Mouse (Mus musculus): ENCODE measurements around the gene Lrp2. TPM values are rescaled to one million over a fixed set of nuclear protein-coding genes. Genes with fewer than 3 reads are reported as not detected.

The Lrp2 gene
- polyA plus RNA-seq, 1 experiment: 0.07 TPM

- no peaks in the 10 kb centered on the region for H3K79me2 ChIP-seq (ENCODE audit: control insufficient read depth, insufficient read depth)
- TF ChIP-seq TCF3 (IDR thresholded peaks at IDR 0.05; ENCODE audit: insufficient read length, low read depth) (no peak), TCF12 (IDR thresholded peaks at IDR 0.05; ENCODE audit: insufficient read depth, poor library complexity, severe bottlenecking) (no peak), MYOD1 (IDR thresholded peaks at IDR 0.05; ENCODE audit: control insufficient read depth in 1 of 3, insufficient read length in 2 of 3, low read depth in 2 of 3) (no peak), MAX (IDR thresholded peaks at IDR 0.05; ENCODE audit: low read depth) (no peak), REST (IDR thresholded peaks at IDR 0.05; ENCODE audit: insufficient read depth, insufficient read length) (no peak)
Measured at GRCm38 (mm10) chr2:69573038-69573732, 12.7 kb downstream of the Lrp2 start.

DNA sequence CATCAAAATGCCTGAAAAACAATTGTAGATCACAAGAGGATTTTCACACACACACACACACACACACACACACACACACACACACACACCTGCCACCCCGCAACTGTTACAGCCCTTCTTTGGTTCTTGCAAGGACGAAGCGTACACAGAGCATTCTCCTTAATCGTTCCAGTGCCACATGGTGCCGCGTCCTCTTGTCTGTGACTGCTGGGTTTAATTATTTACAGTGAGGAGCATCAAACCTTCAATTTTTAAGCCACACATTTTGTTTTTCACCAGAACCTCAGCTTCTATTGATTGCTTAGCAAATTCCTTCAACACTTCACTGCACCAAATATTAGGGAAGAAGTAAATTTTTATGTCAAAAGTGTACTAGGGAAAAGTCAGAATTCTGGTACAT lies 15.3 kb downstream of the Lrp2 start:
- H3K4me2 ChIP-seq (ENCODE audit: low read depth): no peak overlapping the region
- no peaks in the 10 kb centered on the region for H3K36me3 ChIP-seq (ENCODE audit: control insufficient read depth, insufficient read depth)
- H3K79me2 ChIP-seq (ENCODE audit: control insufficient read depth, insufficient read depth): no peaks in the 10 kb centered on the region
- TF ChIP-seq MAX (IDR thresholded peaks at IDR 0.05; ENCODE audit: low read depth) (no peak), MYOD1 (IDR thresholded peaks at IDR 0.05; ENCODE audit: control insufficient read depth in 1 of 3, insufficient read length in 2 of 3, low read depth in 2 of 3) (no peak), CEBPB (IDR thresholded peaks at IDR 0.05; ENCODE audit: insufficient read depth, poor library complexity, severe bottlenecking) (no peak), E2F4 (IDR thresholded peaks at IDR 0.05; ENCODE audit: insufficient read depth) (no peak)
- no peak overlapping the region for H3K4me3 ChIP-seq
- H3ac ChIP-seq (ENCODE audit: control insufficient read depth, insufficient read length): no peak overlapping the region
- H3K27me3 ChIP-seq (ENCODE audit: control insufficient read depth, insufficient read depth, insufficient read length): no peaks in the 10 kb centered on the region

More at GRCm38 (mm10) chr2:69573038-69573732, 12.7 kb downstream of the Lrp2 start:
- H3K27me3 ChIP-seq (ENCODE audit: control insufficient read depth, insufficient read depth, insufficient read length): no peaks in the 10 kb centered on the region
- no peak overlapping the region for H3K4me2 ChIP-seq (ENCODE audit: low read depth)
- H3K4me3 ChIP-seq: no peak overlapping the region
- no peaks in the 10 kb centered on the region for H3K36me3 ChIP-seq (ENCODE audit: control insufficient read depth, insufficient read depth)
- H3ac ChIP-seq (ENCODE audit: control insufficient read depth, insufficient read length): no peak overlapping the region

DNA sequence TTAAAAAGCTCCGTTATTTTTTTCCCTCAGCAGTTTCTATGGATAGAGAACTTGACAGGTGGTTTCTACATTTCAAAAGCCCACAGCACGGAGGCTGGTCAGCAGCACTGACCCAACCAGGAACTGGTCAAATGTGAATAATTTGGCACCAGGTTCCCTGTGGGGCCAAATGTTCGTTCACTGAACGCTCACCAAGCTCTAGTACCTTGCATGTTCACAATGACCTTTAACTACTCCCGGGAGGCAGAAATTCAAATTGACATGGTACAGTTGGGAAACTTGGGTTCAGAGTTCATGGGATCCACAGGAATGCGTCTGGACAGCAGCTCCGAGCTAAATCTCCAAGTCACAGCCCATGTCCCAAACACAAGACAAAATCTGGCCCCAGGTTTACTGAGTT lies 19.6 kb downstream of the Lrp2 start:
- H3K4me2 ChIP-seq (ENCODE audit: low read depth): no peak overlapping the region
- no peak overlapping the region for H3K4me3 ChIP-seq
- H3K79me2 ChIP-seq (ENCODE audit: control insufficient read depth, insufficient read depth): no peaks in the 10 kb centered on the region
- no peaks in the 10 kb centered on the region for H3K27me3 ChIP-seq (ENCODE audit: control insufficient read depth, insufficient read depth, insufficient read length)
- no peak overlapping the region for H3ac ChIP-seq (ENCODE audit: control insufficient read depth, insufficient read length)
- TF ChIP-seq E2F4 (IDR thresholded peaks at IDR 0.05; ENCODE audit: insufficient read depth): no peak
- TF ChIP-seq MYOG (IDR thresholded peaks at IDR 0.05; ENCODE audit: control insufficient read depth in 1 of 3, insufficient read depth in 1 of 3, insufficient read length in 2 of 3, low read depth in 2 of 3): no peak
- TF ChIP-seq TCF12 (IDR thresholded peaks at IDR 0.05; ENCODE audit: insufficient read depth, poor library complexity, severe bottlenecking): no peak
- no peak for TF ChIP-seq USF1 (IDR thresholded peaks at IDR 0.05; ENCODE audit: low read depth)
- no peak for TF ChIP-seq MAX (IDR thresholded peaks at IDR 0.05; ENCODE audit: low read depth)
- no peak for TF ChIP-seq REST (IDR thresholded peaks at IDR 0.05; ENCODE audit: insufficient read depth, insufficient read length)
- no peak for TF ChIP-seq MYOD1 (IDR thresholded peaks at IDR 0.05; ENCODE audit: control insufficient read depth in 1 of 3, insufficient read length in 2 of 3, low read depth in 2 of 3)
- no peak for TF ChIP-seq SRF (IDR thresholded peaks at IDR 0.05; ENCODE audit: control insufficient read depth, insufficient read length, low read depth)
- no peak for TF ChIP-seq POLR2AphosphoS2 (IDR thresholded peaks at IDR 0.05; ENCODE audit: insufficient read length, low read depth)
- TF ChIP-seq CEBPB (IDR thresholded peaks at IDR 0.05; ENCODE audit: insufficient read depth, poor library complexity, severe bottlenecking): no peak
- TF ChIP-seq TCF3 (IDR thresholded peaks at IDR 0.05; ENCODE audit: insufficient read length, low read depth): no peak
- TF ChIP-seq POLR2A (IDR thresholded peaks at IDR 0.05; ENCODE audit: insufficient read length, low read depth): no peak
- no peaks in the 10 kb centered on the region for H3K36me3 ChIP-seq (ENCODE audit: control insufficient read depth, insufficient read depth)

DNA sequence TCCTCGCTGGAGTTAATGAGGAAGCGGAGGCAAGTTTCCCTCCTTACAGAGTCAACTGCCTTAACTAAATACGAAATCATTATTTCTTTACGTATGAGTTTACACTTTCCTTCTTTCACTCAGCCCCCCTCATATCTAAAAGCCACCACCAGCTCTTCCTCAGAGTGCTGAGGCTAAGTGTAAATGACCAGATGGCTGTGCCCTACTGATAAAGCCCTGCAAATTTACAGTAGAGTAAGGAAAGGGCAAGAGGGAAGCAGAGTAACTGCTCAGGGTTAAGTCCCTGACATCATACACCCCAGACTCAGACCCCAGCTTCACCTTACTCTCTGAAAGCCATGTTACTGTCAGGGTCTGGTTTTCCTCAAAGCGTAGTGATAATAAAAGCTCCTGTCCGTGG lies 22.4 kb downstream of the Lrp2 start:
- no peaks in the 10 kb centered on the region for H3K36me3 ChIP-seq (ENCODE audit: control insufficient read depth, insufficient read depth)
- no peak overlapping the region for H3ac ChIP-seq (ENCODE audit: control insufficient read depth, insufficient read length)
- H3K4me2 ChIP-seq (ENCODE audit: low read depth): no peak overlapping the region
- H3K79me2 ChIP-seq (ENCODE audit: control insufficient read depth, insufficient read depth): no peaks in the 10 kb centered on the region
- TF ChIP-seq MYOG (IDR thresholded peaks at IDR 0.05; ENCODE audit: control insufficient read depth in 1 of 3, insufficient read depth in 1 of 3, insufficient read length in 2 of 3, low read depth in 2 of 3) (no peak), MYOD1 (IDR thresholded peaks at IDR 0.05; ENCODE audit: control insufficient read depth in 1 of 3, insufficient read length in 2 of 3, low read depth in 2 of 3) (no peak), TCF3 (IDR thresholded peaks at IDR 0.05; ENCODE audit: insufficient read length, low read depth) (no peak), TCF12 (IDR thresholded peaks at IDR 0.05; ENCODE audit: insufficient read depth, poor library complexity, severe bottlenecking) (no peak), CEBPB (IDR thresholded peaks at IDR 0.05; ENCODE audit: insufficient read depth, poor library complexity, severe bottlenecking) (no peak), SRF (IDR thresholded peaks at IDR 0.05; ENCODE audit: control insufficient read depth, insufficient read length, low read depth) (no peak), E2F4 (IDR thresholded peaks at IDR 0.05; ENCODE audit: insufficient read depth) (no peak), POLR2AphosphoS2 (IDR thresholded peaks at IDR 0.05; ENCODE audit: insufficient read length, low read depth) (no peak), USF1 (IDR thresholded peaks at IDR 0.05; ENCODE audit: low read depth) (no peak)
- H3K27me3 ChIP-seq (ENCODE audit: control insufficient read depth, insufficient read depth, insufficient read length): no peaks in the 10 kb centered on the region
- H3K4me3 ChIP-seq: no peak overlapping the region

GRCm38 (mm10) chr2:69562761-69563160 lies 23.1 kb downstream of the Lrp2 start:
- Histone ChIP-seq H3ac (ENCODE audit: control insufficient read depth, insufficient read length) (no peak overlapping the region), H3K36me3 (ENCODE audit: control insufficient read depth, insufficient read depth) (no peaks in the 10 kb centered on the region), H3K27me3 (ENCODE audit: control insufficient read depth, insufficient read depth, insufficient read length) (no peaks in the 10 kb centered on the region), H3K4me3 (no peak overlapping the region), H3K79me2 (ENCODE audit: control insufficient read depth, insufficient read depth) (no peaks in the 10 kb centered on the region), H3K4me2 (ENCODE audit: low read depth) (no peak overlapping the region)
- TF ChIP-seq E2F4 (IDR thresholded peaks at IDR 0.05; ENCODE audit: insufficient read depth) (no peak), POLR2AphosphoS2 (IDR thresholded peaks at IDR 0.05; ENCODE audit: insufficient read length, low read depth) (no peak)
